Mouse (Mus musculus) frontal cortex, adult 2 months (tissue): ENCODE data around the gene Fbxo4. TPM values are rescaled to one million over a fixed set of nuclear protein-coding genes. Genes with fewer than 3 reads are reported as not detected.

Experiments used
- DNase-seq, 2 experiments: peaks; one replicate each; pipeline ENCODE4 v3.0.0; 2022; ENCODE audit warnings: low spot score in 1 of 2; ENCODE audit errors: extremely low spot score in 1 of 2
- polyA plus RNA-seq: library from polyadenylated mRNA; depleted of rRNA; stranded (reverse); fragments of >200 nt; gene quantifications from 2 replicates; pipeline ENCODE4 v1.2.3, GENCODE M21; 2012; rRNA removed

The Fbxo4 gene
- polyA plus RNA-seq, 1 experiment, result 12.3 TPM

DNA sequence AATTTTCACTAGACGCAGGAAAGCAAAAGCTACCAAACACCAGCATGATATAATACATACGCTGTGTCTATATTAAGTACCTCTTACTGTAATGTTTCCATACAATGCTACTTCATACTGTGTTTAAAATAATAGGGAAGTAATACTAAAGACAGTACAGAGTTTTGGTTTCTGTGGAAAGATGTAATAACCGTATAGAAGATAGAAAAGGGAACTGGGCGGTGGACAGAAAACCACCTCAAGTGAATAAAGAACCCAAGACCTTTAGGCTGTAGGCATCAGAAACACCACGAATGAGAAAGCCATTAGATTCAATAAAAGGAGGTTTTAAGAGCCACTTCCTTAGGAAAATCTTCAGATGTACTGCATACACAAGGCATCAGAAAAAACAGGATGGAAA lies 3.4 kb upstream of the Fbxo4 start:
- no peak for DNase-seq

- no peak for DNase-seq
These were observed 498 bp upstream of the Fbxo4 start for GRCm38 (mm10) chr15:3979871-3980270.

DNA sequence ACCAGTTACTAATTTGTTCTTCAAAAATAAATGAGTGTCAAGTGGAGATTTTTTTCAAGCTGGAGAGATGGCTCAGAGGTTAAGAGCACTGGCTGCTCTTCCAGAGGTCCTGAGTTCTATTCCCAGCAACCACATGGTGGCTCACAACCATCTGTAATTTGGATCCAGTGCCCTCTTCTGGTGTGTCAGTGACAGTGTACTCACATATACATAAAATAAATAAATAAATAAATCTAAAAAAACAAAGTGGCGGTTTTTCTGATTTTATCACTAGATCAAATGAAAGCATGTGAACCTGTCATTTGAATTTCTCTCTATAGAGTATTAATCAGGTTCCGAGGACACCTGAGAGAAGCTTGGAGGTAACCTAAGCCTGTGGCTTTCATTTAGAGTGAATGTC lies 1.1 kb downstream of the Fbxo4 start:
- DNase-seq, result no peak

DNA sequence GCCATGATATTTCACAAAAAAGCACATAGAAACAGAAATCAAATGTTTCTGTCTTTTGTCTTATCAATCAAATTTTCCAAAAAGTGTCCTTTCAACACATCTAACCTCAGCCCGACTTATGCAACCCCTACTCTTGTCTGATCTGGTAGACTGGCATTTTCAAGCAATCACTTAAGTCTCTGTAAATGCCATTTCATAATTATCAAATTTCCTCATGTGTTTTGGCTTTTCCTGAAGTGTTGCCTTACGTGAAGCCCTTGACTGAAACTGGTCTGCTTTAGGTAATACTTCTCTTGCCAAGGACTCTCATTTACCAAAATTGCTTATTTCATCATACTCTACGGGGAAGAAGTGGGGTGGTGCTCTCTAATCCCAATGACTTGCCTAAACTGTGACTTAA lies 6.1 kb downstream of the Fbxo4 start:
- no peak for DNase-seq

DNA sequence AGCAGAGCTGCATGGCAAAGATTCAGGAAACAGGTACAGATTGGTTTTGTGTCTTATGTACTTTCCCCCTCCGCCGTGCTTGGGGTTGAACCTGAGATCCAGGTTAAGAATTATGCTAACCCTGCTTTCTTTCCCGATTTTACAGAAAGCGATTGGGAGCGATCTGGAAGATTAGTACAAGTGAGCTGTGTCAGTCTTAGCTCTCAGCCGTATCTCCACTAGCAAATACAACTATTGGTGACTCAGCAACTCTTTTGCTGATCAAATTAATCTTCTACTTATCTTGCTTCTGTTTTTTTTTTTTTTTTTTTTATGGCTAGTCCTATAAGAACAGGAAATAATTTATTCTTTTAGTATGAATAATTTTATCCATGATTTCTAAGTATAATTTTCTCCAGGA lies 9.2 kb downstream of the Fbxo4 start:
- DNase-seq, result no peak

GRCm38 (mm10) chr15:3969743-3970142 lies 9.6 kb downstream of the Fbxo4 start:
- DNase-seq, result no peak

- no peak for DNase-seq
These were observed 17.1 kb downstream of the Fbxo4 start for GRCm38 (mm10) chr15:3962251-3962650.

DNA sequence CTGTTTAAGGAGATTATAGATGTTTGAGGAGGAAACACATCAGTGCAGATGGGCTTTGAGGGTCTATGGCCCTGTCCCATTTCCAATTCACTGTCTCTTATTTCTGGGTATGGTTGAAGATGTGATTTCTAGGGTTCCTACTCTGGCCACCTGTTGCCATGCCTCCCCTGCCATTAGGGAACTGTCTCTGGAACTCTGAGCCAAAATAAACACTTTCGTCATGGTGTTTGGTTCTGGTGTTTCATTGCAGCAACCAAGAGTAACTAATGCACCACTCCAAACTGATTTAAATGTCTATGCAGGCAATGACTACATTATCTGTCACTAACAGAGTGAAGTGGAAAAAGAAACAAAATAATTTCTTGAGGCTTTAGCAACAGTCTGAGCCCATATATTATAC lies 19.3 kb downstream of the Fbxo4 start:
- DNase-seq, result no peak

DNA sequence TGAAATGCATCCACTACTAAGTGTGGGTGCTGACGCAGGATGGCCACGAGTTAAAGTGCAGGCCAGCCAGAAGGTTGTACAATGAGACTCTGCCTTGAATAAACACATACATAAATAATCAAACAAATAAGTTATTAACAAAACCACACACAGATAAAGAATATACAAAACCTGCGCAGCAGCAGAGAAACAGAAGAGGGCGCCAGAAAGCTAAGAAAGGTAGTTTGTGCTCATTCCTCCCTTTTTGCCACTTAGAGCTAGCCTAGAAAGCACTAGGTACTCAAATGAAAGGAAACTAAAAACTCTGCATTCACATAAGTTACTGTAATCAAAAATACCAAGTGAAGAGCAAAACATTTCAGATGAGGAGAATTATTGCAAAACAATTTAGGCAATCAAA lies 21.4 kb downstream of the Fbxo4 start:
- peak in 1 of 2 experiments; percentile 81 for DNase-seq

GRCm38 (mm10) chr15:3954971-3955370 lies 24.4 kb downstream of the Fbxo4 start:
- peak in 1 of 2 experiments; percentile 36 for DNase-seq

DNA sequence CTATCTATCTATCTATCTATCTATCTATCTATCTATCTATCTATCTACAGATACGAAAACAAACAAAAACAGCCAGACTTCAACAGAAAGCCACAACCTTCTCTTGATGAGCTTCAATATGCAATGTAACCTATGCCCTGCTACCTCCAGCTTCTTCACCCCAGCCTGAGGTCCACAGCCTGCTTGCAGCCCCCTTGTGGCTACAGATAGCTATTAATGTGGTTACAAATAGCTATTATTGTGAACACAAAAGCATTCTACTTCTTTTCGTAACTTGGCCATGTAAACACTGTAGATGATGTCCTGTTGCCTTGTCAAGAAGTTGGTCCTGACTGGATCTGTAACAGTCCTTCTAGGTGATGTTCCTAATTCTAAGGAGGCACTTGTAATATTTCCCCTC lies 41.2 kb downstream of the Fbxo4 start:
- no peak for DNase-seq

DNA sequence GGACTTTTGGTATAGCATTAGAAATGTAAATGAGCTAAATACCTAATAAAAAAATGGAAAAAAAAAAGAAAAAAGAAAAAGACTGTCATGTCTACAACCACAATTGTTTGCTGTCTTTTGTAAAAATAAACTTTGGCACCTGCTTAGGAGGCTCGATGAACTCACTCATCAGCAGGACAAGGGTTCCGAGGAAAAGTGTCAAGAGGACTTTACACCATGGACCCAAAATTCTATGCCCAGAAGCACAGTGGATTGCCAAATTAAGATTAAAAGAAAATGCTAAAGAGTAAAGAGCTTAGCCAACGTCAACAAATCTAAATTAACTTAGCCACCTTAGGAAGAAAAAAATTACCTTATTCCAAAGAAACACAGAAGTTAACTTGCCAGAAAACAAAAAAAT lies 43.3 kb downstream of the Fbxo4 start:
- DNase-seq, result no peak

- no peak for DNase-seq
These were observed 45.9 kb downstream of the Fbxo4 start for GRCm38 (mm10) chr15:3933466-3933865.

- DNase-seq, result no peak
These were observed 47.4 kb downstream of the Fbxo4 start for GRCm38 (mm10) chr15:3931931-3932330.

Other genes starting within 250 kb of the Fbxo4 start
- gene AW549877, start 16.2 kb upstream of the Fbxo4 start, polyA plus RNA-seq, result 42.5 and 46.5 TPM in 2 replicates
- gene Oxct1, start 46.8 kb upstream of the Fbxo4 start, polyA plus RNA-seq, result 192 TPM in 2 replicates